Mouse (Mus musculus) urinary bladder, postnatal 0 days (tissue): ENCODE results near the gene Jag2. TPM values are rescaled to one million over a fixed set of nuclear protein-coding genes. Genes with fewer than 3 reads are reported as not detected.

Experiments used
- microRNA-seq: library from miRNA; unstranded; fragments of <30 nt; microRNA quantifications from one replicate; pipeline ENCODE4, GENCODE M21; 2016
- polyA plus RNA-seq: library from polyadenylated mRNA; unstranded; fragments of >200 nt; fragmentation: Nextera tagmentation; extraction: Ambion mirVana; gene quantifications from 2 replicates; pipeline ENCODE4 v1.2.1, GENCODE M21; 2015

Jag2 gene
- 3.5 and 4.5 TPM in 2 replicates for polyA plus RNA-seq

DNA sequence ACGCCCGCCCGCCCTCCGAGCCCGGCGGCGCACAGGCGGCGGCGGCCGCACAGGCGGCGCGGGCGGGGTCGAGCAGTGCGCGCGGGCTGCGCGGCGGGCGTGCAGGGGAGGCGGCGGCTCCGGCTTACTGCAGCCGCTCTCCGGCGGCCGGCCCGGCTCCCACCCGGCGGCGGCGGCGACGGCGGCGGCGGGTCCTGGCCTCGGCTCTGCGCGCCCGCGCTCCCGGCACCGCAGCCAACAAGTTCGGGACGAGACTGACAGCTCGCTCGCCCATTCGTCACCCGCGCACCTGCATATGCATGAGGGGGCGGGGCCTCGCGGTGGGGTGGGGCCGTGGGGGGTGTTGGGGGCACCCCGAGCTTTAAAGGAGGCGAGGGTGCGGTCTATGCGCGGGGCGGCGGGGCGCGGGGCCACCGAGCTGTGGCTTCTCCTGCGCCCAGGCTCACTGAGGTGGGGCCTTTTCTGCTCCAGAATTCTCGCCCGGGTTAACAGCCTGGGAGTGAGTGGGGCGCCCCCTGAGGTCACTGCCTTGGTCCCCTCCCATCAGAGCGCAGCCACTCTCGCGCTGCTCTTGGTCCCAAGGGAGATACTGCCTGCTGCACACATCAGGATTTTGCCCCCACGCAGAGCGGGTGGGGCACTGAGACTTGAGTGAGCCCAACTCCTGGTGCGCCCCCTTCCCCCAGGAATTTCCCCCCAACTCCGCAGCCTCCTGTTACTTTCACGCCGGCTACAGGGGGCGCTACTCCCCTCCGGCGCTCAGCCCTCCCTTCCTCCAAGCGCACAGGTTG lies at the start of gene Jag2:
Gene Jag2 (minus strand): TSS at position 215 of the 791 bp plus-strand sequence.

GRCm38 (mm10) chr12:112976371-112977073 lies 46.9 kb upstream of the Jag2 start, which contains the start of gene Btbd6:
Gene Btbd6 (plus strand): TSS chr12:112976482.

DNA sequence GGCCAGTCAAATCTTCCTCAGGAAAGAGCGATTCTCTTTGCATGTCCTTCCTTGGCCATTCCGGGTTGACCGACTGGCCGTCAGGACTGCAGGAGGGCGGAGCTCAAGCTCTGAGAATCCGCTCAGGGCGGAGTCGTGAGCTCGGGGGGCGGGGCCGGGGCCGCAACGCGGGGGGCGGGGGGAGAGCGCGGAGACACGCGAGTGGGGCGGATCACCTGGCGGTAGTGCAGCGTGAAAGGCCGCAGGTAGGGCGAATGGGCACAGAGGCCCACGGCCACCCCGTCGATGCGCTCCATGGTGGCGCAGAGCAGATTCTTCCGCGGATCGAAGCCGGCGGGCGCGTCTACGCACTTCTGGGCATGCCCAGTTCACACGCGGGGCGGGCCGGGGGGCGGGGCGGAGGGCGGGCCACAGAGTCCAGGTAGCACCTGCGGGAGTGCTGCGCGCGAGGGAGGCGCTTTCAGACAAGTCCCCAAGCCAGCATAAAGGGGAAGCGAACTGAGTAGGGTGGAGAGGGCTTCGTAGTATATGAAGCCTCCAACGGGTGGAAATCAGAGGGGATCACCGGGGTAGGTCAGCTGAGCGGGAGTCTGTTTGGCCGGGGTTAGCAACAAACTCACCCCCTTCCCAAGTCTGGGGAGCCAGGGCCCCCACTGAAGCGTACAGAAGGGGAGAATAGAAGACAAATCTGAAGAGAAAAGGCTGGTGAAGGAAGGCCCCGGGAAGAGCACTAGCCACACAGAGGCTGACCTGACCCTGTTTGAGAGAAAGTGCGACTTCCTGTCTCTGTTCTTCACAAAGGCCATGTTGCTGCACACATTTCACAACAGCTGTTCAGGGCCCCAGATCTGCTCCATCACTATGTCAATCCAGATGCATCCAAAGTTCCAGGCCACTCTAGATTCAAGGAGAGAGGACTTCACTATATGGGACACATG lies 12.5 kb upstream of the Jag2 start, which contains the start of gene Nudt14:
Gene Nudt14 (minus strand): TSS at position 349 of the 938 bp plus-strand sequence.

DNA sequence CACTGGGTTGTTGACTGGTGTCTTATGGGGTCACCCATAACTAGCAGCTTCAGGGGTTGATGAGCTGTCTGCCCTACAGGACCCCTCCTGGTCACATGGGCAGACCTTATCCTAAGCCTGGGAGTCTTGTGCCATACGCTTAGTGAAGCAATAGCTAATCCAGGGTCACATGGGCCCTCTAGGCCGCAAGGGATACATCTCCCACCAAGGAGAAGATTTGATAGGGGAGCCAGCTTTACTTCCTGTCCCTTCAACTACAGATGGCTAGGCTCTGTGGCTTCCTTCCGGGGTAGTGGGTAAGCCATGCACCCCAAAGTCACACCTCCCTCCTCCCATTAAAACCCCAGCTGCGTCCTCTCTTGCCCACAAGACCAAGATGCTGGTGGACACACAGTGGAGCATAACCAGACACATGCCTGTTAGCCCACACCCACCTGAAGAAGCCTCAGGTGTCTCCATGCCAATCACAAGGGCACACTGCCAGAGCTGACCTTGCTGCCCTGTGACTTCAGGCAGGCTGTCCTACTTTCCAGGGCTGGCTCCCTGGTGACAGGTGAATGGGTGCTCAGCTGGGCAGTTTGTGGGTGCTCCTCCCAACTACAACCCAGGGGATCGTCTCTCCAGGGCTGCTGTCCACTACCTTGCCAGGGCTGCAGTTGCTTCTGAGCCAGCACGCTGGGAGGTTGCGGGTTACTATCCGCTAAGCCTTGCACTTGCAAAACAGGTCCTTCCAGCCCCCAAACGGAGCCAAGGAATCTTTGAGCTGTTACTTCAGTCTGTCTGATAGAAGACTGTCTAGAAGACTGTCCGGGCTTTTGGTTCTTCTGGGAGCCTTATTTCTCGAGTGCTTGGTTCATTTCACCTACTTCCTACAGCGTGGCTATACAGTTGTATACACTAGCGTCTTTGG lies 61.1 kb downstream of the Jag2 start, which contains the start of gene Gpr132:
Gene Gpr132 (minus strand): TSS at position 51 of the 910 bp plus-strand sequence.

Small RNAs within 50 kb of the gene (microRNA-seq; reads per million reads assigned to microRNA genes)
- gene Mir6941, result not detected

Other genes starting within 250 kb of the Jag2 start
- gene Cep170b, start 209.3 kb downstream of the Jag2 start, polyA plus RNA-seq, result 12.3 and 13.7 TPM in 2 replicates
- gene Pld4, start 169.1 kb downstream of the Jag2 start, polyA plus RNA-seq, result 9.9 and 10.0 TPM in 2 replicates
- 21.2 and 22.1 TPM in 2 replicates for gene Ahnak2, start 127.1 kb downstream of the Jag2 start, polyA plus RNA-seq
- gene Clba1, start 120.8 kb downstream of the Jag2 start, polyA plus RNA-seq, result 5.8 TPM in 2 replicates
- gene Cdca4, start 100.4 kb downstream of the Jag2 start, polyA plus RNA-seq, result 29.8 and 35.8 TPM in 2 replicates
- 0.23 and 0.52 TPM in 2 replicates for gene Gpr132, start 61.5 kb downstream of the Jag2 start, polyA plus RNA-seq
- gene Nudt14, start 12.3 kb upstream of the Jag2 start, polyA plus RNA-seq, result 64.5 and 69.2 TPM in 2 replicates
- 14.5 and 14.6 TPM in 2 replicates for gene Btbd6, start 46.7 kb upstream of the Jag2 start, polyA plus RNA-seq
- gene Brf1, start 70.9 kb upstream of the Jag2 start, polyA plus RNA-seq, result 33.3 and 34.9 TPM in 2 replicates
- gene Pacs2, start 84.7 kb upstream of the Jag2 start, polyA plus RNA-seq, result 8.2 and 8.7 TPM in 2 replicates
- gene Tex22, start 144.7 kb upstream of the Jag2 start, polyA plus RNA-seq, result not detected in 2 replicates
- 7.0 and 7.5 TPM in 2 replicates for gene Mta1, start 168.5 kb upstream of the Jag2 start, polyA plus RNA-seq
- 190 and 212 TPM in 2 replicates for gene Crip2, start 210.5 kb upstream of the Jag2 start, polyA plus RNA-seq
- gene Crip1, start 216.5 kb upstream of the Jag2 start, polyA plus RNA-seq, result 1,080 and 1,215 TPM in 2 replicates
- 4.7 and 7.3 TPM in 2 replicates for gene Tedc1, start 226.6 kb upstream of the Jag2 start, polyA plus RNA-seq